Mouse (Mus musculus) cortical plate, adult 2 months (tissue): ENCODE data around the gene Ccdc115. TPM values are rescaled to one million over a fixed set of nuclear protein-coding genes. Genes with fewer than 3 reads are reported as not detected.
"Not testable (repeated sequence)": the region's sequence is repeated elsewhere in the genome, so short reads cannot be mapped to it uniquely, and the experiment has no call there.

Experiments used
- H3K27ac ChIP-seq: fragments of 200-500 bp; 2 replicates; pipeline ENCODE4 v1.5.1; 2012; ENCODE audit warnings: low read length, control low read depth, inconsistent platforms; ENCODE audit not compliant: insufficient read depth
- H3K4me1 ChIP-seq: fragments of 200-500 bp; 2 replicates; pipeline ENCODE4 v1.6.1; 2011; ENCODE audit warnings: low read length; ENCODE audit not compliant: control insufficient read depth, insufficient read depth
- H3K4me3 ChIP-seq: fragments of 200-500 bp; 2 replicates; pipeline ENCODE4 v1.5.1; 2011; ENCODE audit warnings: mild to moderate bottlenecking, low read length, control low read depth; ENCODE audit not compliant: insufficient read depth
- CTCF ChIP-seq: fragments of 200-500 bp; IDR thresholded peaks from 2 replicates; pipeline ENCODE4 v1.5.1; 2011; ENCODE audit warnings: mild to moderate bottlenecking, control low read depth, low read length; ENCODE audit not compliant: insufficient read depth; ENCODE audit errors: extremely low read depth
- POLR2A ChIP-seq: fragments of 200-500 bp; IDR thresholded peaks from 2 replicates; pipeline ENCODE4 v1.6.1; 2011; ENCODE audit warnings: mild to moderate bottlenecking, low read length, control low read depth; ENCODE audit not compliant: insufficient read depth; ENCODE audit errors: extremely low read depth
- polyA plus RNA-seq: library from polyadenylated mRNA; depleted of rRNA; stranded (reverse); fragments of >200 nt; gene quantifications from 2 replicates; pipeline ENCODE4 v1.2.3, GENCODE M21; 2012

Gene Ccdc115
- polyA plus RNA-seq, 1 experiment = 29.5 TPM

- H3K27ac ChIP-seq = no peak overlapping the region
- 0 out of 2 replicates have a peak, but pooled peaks cover 2% of the 10 kb centered on the region for H3K4me1 ChIP-seq
- peak overlapping the region; percentile 58; the same call in 1 of the 2 replicates for H3K4me3 ChIP-seq
- no peak for TF ChIP-seq CTCF
- TF ChIP-seq POLR2A = no peak
Observed at GRCm38 (mm10) chr1:34438381-34439051, 956 bp downstream of the Ccdc115 start.

- H3K4me1 ChIP-seq, H3K27ac ChIP-seq, H3K4me3 ChIP-seq: not testable (repeated sequence)
Observed at GRCm38 (mm10) chr1:34437366-34437765, 2.1 kb downstream of the Ccdc115 start.

DNA sequence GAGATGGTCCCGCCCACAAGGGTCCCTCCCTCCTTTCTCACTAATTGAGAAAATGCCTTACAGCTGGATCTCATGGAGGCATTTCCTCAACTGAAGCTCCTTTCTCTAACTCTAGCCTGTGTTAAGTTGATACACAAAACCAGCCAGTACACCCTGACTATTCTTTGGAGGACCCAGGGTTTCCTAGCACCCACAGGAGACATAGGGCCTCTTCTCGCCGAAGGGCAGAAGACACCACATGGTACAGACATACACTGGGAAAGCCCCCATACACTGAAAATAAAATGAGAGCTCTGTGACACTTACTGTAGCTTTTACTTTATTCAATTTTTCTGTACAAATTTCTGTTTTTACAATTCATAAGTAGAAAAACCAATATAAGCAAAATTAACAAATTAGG is 3.1 kb downstream of the Ccdc115 start:
- H3K27ac ChIP-seq = no peak overlapping the region
- H3K4me1 ChIP-seq = 0 out of 2 replicates have a peak, but pooled peaks cover 2% of the 10 kb centered on the region
- no peak overlapping the region for H3K4me3 ChIP-seq
- TF ChIP-seq POLR2A (no peak), CTCF (no peak)

GRCm38 (mm10) chr1:34435371-34436120 is 3.9 kb downstream of the Ccdc115 start:
- 0 out of 2 replicates have a peak, but pooled peaks cover 2% of the 10 kb centered on the region for H3K4me1 ChIP-seq
- H3K27ac ChIP-seq = no peak overlapping the region
- peak overlapping the region; percentile 41 for H3K4me3 ChIP-seq
- TF ChIP-seq CTCF (no peak), POLR2A (no peak)

DNA sequence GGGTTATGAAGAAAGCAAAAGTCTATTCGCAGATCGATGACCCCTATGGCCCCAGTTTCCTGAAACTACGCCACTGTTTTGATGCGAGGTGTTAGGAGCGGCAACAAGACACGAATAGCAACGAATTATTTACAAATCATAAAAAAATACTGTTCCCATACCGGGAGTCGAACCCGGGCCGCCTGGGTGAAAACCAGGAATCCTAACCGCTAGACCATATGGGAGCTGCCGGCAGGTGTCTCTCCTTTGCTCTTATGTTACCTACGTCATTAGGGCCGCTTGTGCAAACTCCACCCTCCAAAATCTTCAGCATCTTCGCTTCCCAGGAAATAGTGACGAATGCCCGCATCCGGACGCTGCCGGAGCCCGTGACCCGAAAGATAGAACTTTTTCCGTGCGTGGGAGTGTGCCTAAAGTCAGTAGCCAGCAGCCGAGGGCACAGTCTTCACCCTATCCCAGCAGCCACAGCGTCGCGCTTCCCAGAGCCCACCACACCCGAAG is 4.8 kb downstream of the Ccdc115 start:
- H3K4me1 ChIP-seq = 0 out of 2 replicates have a peak, but pooled peaks cover 2% of the 10 kb centered on the region
- TF ChIP-seq CTCF (no peak), POLR2A (peak; percentile 21; the same call in 1 of the 2 replicates)
- no peak overlapping the region for H3K27ac ChIP-seq
- peak overlapping the region; percentile 41 for H3K4me3 ChIP-seq

- H3K27ac ChIP-seq = no peak overlapping the region
- TF ChIP-seq CTCF (no peak), POLR2A (no peak)
Observed at GRCm38 (mm10) chr1:34433891-34434521, 5.5 kb downstream of the Ccdc115 start.

GRCm38 (mm10) chr1:34432776-34433481 is 6.5 kb downstream of the Ccdc115 start:
- TF ChIP-seq CTCF (no peak), POLR2A (peak; percentile 83)
- peak overlapping the region; percentile 41 for H3K4me3 ChIP-seq
- H3K4me1 ChIP-seq = 0 out of 2 replicates have a peak, but pooled peaks cover 2% of the 10 kb centered on the region
- no peak overlapping the region for H3K27ac ChIP-seq

More at GRCm38 (mm10) chr1:34433891-34434521, 5.5 kb downstream of the Ccdc115 start:
- Histone ChIP-seq H3K4me3 (peak overlapping the region; percentile 41), H3K4me1 (0 out of 2 replicates have a peak, but pooled peaks cover 2% of the 10 kb centered on the region)

DNA sequence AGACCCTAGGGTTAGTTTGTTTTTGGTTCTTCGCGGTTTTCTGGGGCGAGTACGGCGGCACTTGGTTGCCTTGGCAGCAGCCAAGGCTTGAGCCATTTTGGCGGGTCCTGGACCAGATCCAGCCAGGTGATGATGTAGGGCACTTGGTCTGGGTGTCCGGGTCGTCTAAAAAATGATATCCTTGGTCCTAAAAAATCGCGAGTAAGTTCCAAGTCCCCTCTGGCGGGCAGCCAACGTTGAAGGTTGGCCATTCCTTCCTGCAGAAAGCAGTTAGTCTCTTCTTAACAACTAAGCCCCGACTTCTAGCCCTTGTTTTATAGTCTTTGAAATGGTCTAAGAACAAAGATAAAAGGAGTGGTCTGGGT is 7.1 kb downstream of the Ccdc115 start:
- 0 out of 2 replicates have a peak, but pooled peaks cover 2% of the 10 kb centered on the region for H3K4me1 ChIP-seq
- peak overlapping the region; percentile 41 for H3K4me3 ChIP-seq
- TF ChIP-seq POLR2A (no peak), CTCF (no peak)
- H3K27ac ChIP-seq = no peak overlapping the region

- Histone ChIP-seq H3K4me3 (no peak overlapping the region), H3K27ac (no peak overlapping the region), H3K4me1 (0 out of 2 replicates have a peak, but pooled peaks cover 2% of the 10 kb centered on the region)
- TF ChIP-seq POLR2A (no peak), CTCF (no peak)
Observed at GRCm38 (mm10) chr1:34431431-34431830, 8.0 kb downstream of the Ccdc115 start.
